Comparison of ENCODE assay signal across 8 mouse cellular contexts in the genomic region with DNA sequence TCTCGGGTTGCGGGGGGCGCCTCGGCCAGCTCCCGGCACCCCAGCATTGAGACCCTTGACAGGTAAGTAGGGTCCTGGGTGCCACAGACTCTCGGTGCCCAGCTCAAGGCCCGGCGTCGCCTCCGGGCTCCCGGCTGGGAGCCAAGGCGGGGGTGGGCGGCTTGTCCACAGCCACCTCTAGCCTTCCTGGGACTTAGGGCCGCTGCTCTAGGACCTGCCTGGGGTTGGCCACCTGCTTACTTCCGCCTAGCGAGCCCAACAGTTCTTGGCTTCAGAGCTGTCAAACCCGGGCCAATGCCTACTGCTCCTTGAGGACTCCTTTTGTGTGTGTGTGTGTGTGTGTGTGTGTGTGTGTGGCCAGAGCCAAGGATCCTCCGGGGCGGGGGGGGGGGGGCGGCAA. TPM values are rescaled to one million over a fixed set of nuclear protein-coding genes. Genes with fewer than 3 reads are reported as not detected.
DNase-seq lines count a peak whose midpoint lies in the region; ATAC-seq and TF ChIP-seq lines count a peak whose summit lies in the region.

No protein-coding gene starts in this region.

- intact Hi-C loops in gastrocnemius, postnatal 14 days (cut with DNase I; ENCODE audit: low total_unique reads): no loop called here

- WGBS in liver, embryonic 16.5 days (ENCODE audit: insufficient replicate concordance): 18% methylated on average over 16 of the region's 20 CpGs
- 21% methylated on average over 17 of the region's 20 CpGs for WGBS in olfactory bulb, adult 2 months

- no peak for TF ChIP-seq POLR2A in olfactory bulb, adult 2 months (IDR thresholded peaks at IDR 0.05; ENCODE audit: insufficient read depth, low read depth, low read length)

- H3K4me3 ChIP-seq in G1E (ENCODE audit: low read depth, low read length): peak overlapping the region; percentile 75
- H3K4me3 ChIP-seq in liver, embryonic 16.5 days (ENCODE audit: low read depth, low read length): peak overlapping the region; percentile 76
- H3K4me3 ChIP-seq in olfactory bulb, adult 2 months (ENCODE audit: insufficient read depth, low read depth, low read length): peak overlapping the region; percentile 89

- no peak for TF ChIP-seq CTCF in G1E (IDR thresholded peaks at IDR 0.05; ENCODE audit: low read depth, low read length)
- no peak for TF ChIP-seq CTCF in olfactory bulb, adult 2 months (IDR thresholded peaks at IDR 0.05; ENCODE audit: insufficient read depth, low read depth, low read length)

- H3K9ac ChIP-seq in liver, embryonic 16.5 days (ENCODE audit: low read depth, low read length): peak overlapping the region; percentile 79

- no peaks in the 10 kb centered on the region for H3K27me3 ChIP-seq in G1E (ENCODE audit: insufficient read depth, low read length)
- no peaks in the 10 kb centered on the region for H3K27me3 ChIP-seq in liver, embryonic 16.5 days (ENCODE audit: control insufficient read depth, insufficient read depth, low read depth, low read length)

- peaks cover 14% of the 10 kb centered on the region for H3K4me1 ChIP-seq in G1E (ENCODE audit: insufficient read depth, low read depth, low read length)
- no peaks in the 10 kb centered on the region; the same call in 1 of the 2 replicates for H3K4me1 ChIP-seq in liver, embryonic 16.5 days (ENCODE audit: control insufficient read depth, low read depth, low read length)
- peaks cover 2% of the 10 kb centered on the region; the same call in 1 of the 2 replicates for H3K4me1 ChIP-seq in olfactory bulb, adult 2 months (ENCODE audit: control insufficient read depth, insufficient read depth, low read length)

- ATAC-seq in G1E (ENCODE audit: extremely low read depth, insufficient number of reproducible peaks, low FRiP score, poor library complexity, severe bottlenecking): peak; percentile 57; the same call in 1 of the 2 replicates
- peak; percentile 62 for ATAC-seq in liver, embryonic 16.5 days (ENCODE audit: low read depth)

- no peaks in the 10 kb centered on the region for H3K9me3 ChIP-seq in G1E (replicated peaks)
- no peaks in the 10 kb centered on the region for H3K9me3 ChIP-seq in liver, embryonic 16.5 days (replicated peaks; ENCODE audit: control insufficient read depth, low read length)

- peak overlapping the region; percentile 61; the same call in 1 of the 2 replicates for H3K27ac ChIP-seq in liver, embryonic 16.5 days (ENCODE audit: low read length)
- H3K27ac ChIP-seq in olfactory bulb, adult 2 months (ENCODE audit: insufficient read depth, low read depth, low read length): peak overlapping the region; percentile 56; the same call in 1 of the 2 replicates

- H3K4me2 ChIP-seq in liver, embryonic 16.5 days (ENCODE audit: low read depth, low read length): peak overlapping the region; percentile 67

- H3K36me3 ChIP-seq in G1E (replicated peaks): peaks cover 13% of the 10 kb centered on the region
- no peaks in the 10 kb centered on the region for H3K36me3 ChIP-seq in liver, embryonic 16.5 days (ENCODE audit: control insufficient read depth, insufficient read depth)

- DNase-seq in 3T3-L1 (ENCODE audit: low read depth, low spot score): peak; percentile 32
- peak; percentile 21 for DNase-seq in G1E (ENCODE audit: low spot score)
- peak; percentile 62 to 66 for DNase-seq in cerebellum, postnatal 25 days
- DNase-seq in gastrocnemius, postnatal 14 days: peak; percentile 13
- DNase-seq in kidney, adult 9 months: peak; percentile 43
- peak; percentile 8 to 10 for DNase-seq in urinary bladder, postnatal 36 days (ENCODE audit: low spot score in 2 of 2)

RNA-seq across cellular contexts. Expression of a gene that starts 0.5 kb away (rescaled TPM):
- 32.8 and 38.2 TPM in 2 replicates for total RNA-seq in G1E (2014; fragmentation: Nextera tagmentation)
- total RNA-seq in G1E (2017): 32.3 and 34.6 TPM in 2 replicates
- 4.3 and 5.4 TPM in 2 replicates for polyA plus RNA-seq in G1E (2012)
- 10 to 100 TPM; 19.4 to 24.3 TPM for total RNA-seq in gastrocnemius, postnatal 14 days (2021)
- 5.3 and 5.4 TPM in 2 replicates for polyA plus RNA-seq in liver, embryonic 16.5 days (2015; fragmentation: Nextera tagmentation; extraction: Ambion mirVana)
- not detected in 2 replicates for polyA plus RNA-seq in olfactory bulb, adult 2 months (2012; ENCODE audit: insufficient read depth, insufficient read length, low replicate concordance, missing spikeins)

Comparison
In these comparisons a context has a peak if more than half of its experiments do, and no peak if none do; other contexts are left out.
1. Peak in every context shown above with its lines: DNase-seq, ATAC-seq, H3K4me3 ChIP-seq and H3K27ac ChIP-seq.
2. DNase-seq: peak in every context shown above with its lines; median percentile 64 in cerebellum, postnatal 25 days; 43 in kidney, adult 9 months; 32 in 3T3-L1; 21 in G1E; 13 in gastrocnemius, postnatal 14 days; 9 in urinary bladder, postnatal 36 days.